Mouse (Mus musculus): ENCODE data around the gene Usp12. TPM values are rescaled to one million over a fixed set of nuclear protein-coding genes. Genes with fewer than 3 reads are reported as not detected.

Gene Usp12
- total and polyA plus RNA-seq, 2 experiments from 2014 or later = 13.2 to 20.7 TPM

DNA sequence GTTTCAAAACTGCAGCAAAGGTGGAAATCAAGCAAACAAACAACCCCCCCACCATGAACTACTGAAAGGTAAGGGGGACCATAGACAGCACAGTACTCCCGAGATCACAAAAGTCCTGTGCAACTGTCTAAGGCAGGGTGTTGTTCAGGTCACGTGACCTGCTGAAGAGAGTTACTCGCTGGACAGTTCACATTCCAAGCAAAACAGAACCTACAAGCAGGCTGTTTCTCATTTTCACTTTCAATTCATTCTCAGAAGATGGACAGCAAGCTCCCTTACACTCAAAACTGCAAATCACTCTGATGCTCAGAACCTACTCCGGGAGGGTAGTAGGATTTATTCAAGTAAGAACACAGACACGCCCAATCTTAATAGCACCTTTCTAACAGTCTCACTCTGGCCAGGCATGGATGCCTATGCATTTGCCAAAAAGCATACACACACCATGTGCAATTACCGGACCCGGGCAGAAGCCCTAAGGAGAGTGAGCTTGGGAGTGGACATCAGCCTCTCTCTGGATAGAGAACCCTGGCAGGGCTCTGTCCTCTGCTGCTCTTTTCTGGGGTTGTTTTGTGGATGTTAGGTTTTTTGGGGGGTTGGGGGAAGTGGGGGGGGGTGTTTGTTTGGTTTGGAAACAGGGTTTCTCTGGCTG, 2.5 kb downstream of the Usp12 start:
- H3K27me3 ChIP-seq (ENCODE audit: insufficient read depth, low read length) = no peaks in the 10 kb centered on the region
- peak overlapping the region; percentile 10; the same call in 1 of the 2 replicates for H3K4me2 ChIP-seq (ENCODE audit: low read depth, low read length)
- no peak overlapping the region for H3K4me3 ChIP-seq (ENCODE audit: low read length)
- H3K9ac ChIP-seq (replicated peaks; ENCODE audit: low read length) = no peak overlapping the region
- H3K9me3 ChIP-seq (ENCODE audit: low read length) = no peaks in the 10 kb centered on the region
- TF ChIP-seq CTCF (IDR thresholded peaks at IDR 0.05; ENCODE audit: low read depth) = no peak
- ATAC-seq (no peak), DNase-seq (ENCODE audit: low spot score) (no peak)
- H3K36me3 ChIP-seq (ENCODE audit: insufficient read depth, low read length) = no peaks in the 10 kb centered on the region
- WGBS = 80% methylated on average over 7 of the region's 7 CpGs
- no peak overlapping the region for H3K27ac ChIP-seq
- peaks cover 24% of the 10 kb centered on the region for H3K4me1 ChIP-seq (ENCODE audit: insufficient read depth, low read length)

DNA sequence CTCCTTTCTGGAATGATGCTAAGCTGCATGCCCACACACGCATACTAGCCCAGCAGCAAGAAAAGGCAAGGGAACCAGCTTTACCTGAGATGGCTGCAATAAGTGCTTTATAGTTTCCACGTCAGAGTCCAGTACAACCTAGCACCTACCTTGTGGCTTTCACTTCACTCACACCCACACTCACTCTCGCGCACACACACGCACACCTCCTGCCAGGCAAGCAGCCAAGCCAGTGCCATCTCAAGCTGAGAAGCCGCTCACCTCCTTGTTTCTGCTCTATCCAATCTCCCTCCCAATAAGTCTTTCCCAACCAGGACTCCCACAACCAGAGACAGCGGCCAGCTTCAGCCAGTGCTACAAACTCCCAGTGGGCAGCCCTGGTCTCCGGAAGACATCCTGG, 3.9 kb downstream of the Usp12 start:
- TF ChIP-seq CTCF (IDR thresholded peaks at IDR 0.05; ENCODE audit: low read depth) = no peak
- H3K27ac ChIP-seq = no peak overlapping the region
- H3K4me1 ChIP-seq (ENCODE audit: insufficient read depth, low read length) = peaks cover 24% of the 10 kb centered on the region
- DNase-seq (ENCODE audit: low spot score) (no peak), ATAC-seq (no peak)
- H3K4me3 ChIP-seq (ENCODE audit: low read length) = no peak overlapping the region
- 60% methylated on average over 8 of the region's 8 CpGs for WGBS
- no peaks in the 10 kb centered on the region for H3K9me3 ChIP-seq (ENCODE audit: low read length)
- no peaks in the 10 kb centered on the region for H3K36me3 ChIP-seq (ENCODE audit: insufficient read depth, low read length)
- no peak overlapping the region for H3K9ac ChIP-seq (replicated peaks; ENCODE audit: low read length)
- no peaks in the 10 kb centered on the region for H3K27me3 ChIP-seq (ENCODE audit: insufficient read depth, low read length)
- peak overlapping the region; percentile 16 for H3K4me2 ChIP-seq (ENCODE audit: low read depth, low read length)

DNA sequence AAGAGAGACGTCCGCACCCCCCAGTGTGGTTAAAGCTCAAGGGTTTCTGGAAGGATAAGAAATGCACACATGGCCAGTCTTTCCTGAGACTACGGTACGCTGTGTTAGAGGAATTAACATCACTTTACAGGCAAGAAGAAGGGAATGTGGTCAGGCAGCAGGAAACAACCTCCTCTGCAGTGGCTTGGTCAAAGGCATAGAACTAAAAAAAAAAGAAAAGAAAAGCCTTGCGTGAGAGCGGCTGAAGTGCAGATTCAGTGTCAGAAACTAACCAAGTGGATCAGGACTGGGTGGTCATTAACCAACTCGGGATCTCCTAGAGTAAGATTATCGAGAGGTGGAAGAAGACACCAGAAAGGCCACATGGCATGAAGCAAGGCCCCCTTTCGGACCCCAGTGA, 5.4 kb downstream of the Usp12 start:
- no peak for DNase-seq (ENCODE audit: low spot score)
- 72% methylated on average over 9 of the region's 9 CpGs for WGBS

DNA sequence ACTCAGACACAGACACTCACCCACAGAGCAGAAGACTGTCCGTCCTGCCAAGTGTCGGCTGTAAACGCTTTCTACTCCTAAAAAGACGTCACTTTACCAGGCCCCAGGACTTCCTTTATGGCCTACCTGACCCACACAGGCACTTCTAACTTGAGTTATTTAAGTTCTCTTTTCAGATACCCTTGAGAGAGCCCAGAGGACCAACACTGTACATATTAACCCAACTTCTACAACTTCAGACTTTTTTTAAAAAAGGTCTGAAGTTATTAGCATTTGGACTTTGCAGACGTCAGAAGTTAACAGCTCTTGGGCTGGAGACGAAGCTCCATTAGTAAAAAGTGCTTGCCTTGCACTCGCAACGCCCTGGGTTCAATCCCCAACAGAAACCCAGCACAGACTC, 8.7 kb downstream of the Usp12 start:
- no peak for DNase-seq (ENCODE audit: low spot score)
- H3K4me3 ChIP-seq (ENCODE audit: low read length) = no peak overlapping the region
- H3K27ac ChIP-seq = no peak overlapping the region
- no peaks in the 10 kb centered on the region for H3K9me3 ChIP-seq (ENCODE audit: low read length)
- H3K4me2 ChIP-seq (ENCODE audit: low read depth, low read length) = no peak overlapping the region
- H3K36me3 ChIP-seq (ENCODE audit: insufficient read depth, low read length) = no peaks in the 10 kb centered on the region
- no peak overlapping the region for H3K9ac ChIP-seq (replicated peaks; ENCODE audit: low read length)
- no peak for TF ChIP-seq CTCF (IDR thresholded peaks at IDR 0.05; ENCODE audit: low read depth)
- H3K4me1 ChIP-seq (ENCODE audit: insufficient read depth, low read length) = peaks cover 6% of the 10 kb centered on the region; the same call in 1 of the 2 replicates
- WGBS = 75% methylated on average over 8 of the region's 8 CpGs
- ATAC-seq = no peak
- H3K27me3 ChIP-seq (ENCODE audit: insufficient read depth, low read length) = no peaks in the 10 kb centered on the region

More for the DNA sequence above, 5.4 kb downstream of the Usp12 start:
- Histone ChIP-seq H3K36me3 (ENCODE audit: insufficient read depth, low read length) (no peaks in the 10 kb centered on the region), H3K27me3 (ENCODE audit: insufficient read depth, low read length) (no peaks in the 10 kb centered on the region), H3K9me3 (ENCODE audit: low read length) (no peaks in the 10 kb centered on the region), H3K27ac (no peak overlapping the region), H3K9ac (replicated peaks; ENCODE audit: low read length) (no peak overlapping the region), H3K4me3 (ENCODE audit: low read length) (no peak overlapping the region), H3K4me2 (ENCODE audit: low read depth, low read length) (no peak overlapping the region), H3K4me1 (ENCODE audit: insufficient read depth, low read length) (peaks cover 24% of the 10 kb centered on the region)
- TF ChIP-seq CTCF (IDR thresholded peaks at IDR 0.05; ENCODE audit: low read depth) = no peak
- ATAC-seq = no peak

DNA sequence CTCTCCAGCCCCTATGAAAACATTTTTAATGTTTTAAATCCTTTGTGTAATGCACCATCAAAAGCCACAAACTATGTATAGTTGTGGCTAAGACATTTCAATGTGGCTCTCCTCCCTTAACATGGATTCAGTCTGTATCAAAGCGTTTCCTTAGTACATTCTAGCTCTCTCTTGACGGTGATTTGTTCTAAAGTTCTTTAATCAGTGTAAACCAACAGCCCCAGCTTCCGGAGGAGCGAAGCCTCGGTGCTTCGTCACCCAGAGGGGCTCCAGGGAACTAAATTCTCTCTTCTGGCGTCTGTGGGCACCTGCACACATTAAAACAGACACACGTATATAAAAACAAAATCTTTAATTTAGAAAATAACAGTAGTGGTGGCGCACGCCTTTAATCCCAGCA, 10.9 kb downstream of the Usp12 start:
- Histone ChIP-seq H3K4me3 (ENCODE audit: low read length) (no peak overlapping the region), H3K9ac (replicated peaks; ENCODE audit: low read length) (no peak overlapping the region), H3K27ac (no peak overlapping the region), H3K4me2 (ENCODE audit: low read depth, low read length) (no peak overlapping the region), H3K9me3 (ENCODE audit: low read length) (no peaks in the 10 kb centered on the region), H3K27me3 (ENCODE audit: insufficient read depth, low read length) (no peaks in the 10 kb centered on the region), H3K4me1 (ENCODE audit: insufficient read depth, low read length) (no peaks in the 10 kb centered on the region), H3K36me3 (ENCODE audit: insufficient read depth, low read length) (no peaks in the 10 kb centered on the region)
- ATAC-seq (no peak), DNase-seq (ENCODE audit: low spot score) (no peak)
- no peak for TF ChIP-seq CTCF (IDR thresholded peaks at IDR 0.05; ENCODE audit: low read depth)
- 93% methylated on average over 10 of the region's 10 CpGs for WGBS

DNA sequence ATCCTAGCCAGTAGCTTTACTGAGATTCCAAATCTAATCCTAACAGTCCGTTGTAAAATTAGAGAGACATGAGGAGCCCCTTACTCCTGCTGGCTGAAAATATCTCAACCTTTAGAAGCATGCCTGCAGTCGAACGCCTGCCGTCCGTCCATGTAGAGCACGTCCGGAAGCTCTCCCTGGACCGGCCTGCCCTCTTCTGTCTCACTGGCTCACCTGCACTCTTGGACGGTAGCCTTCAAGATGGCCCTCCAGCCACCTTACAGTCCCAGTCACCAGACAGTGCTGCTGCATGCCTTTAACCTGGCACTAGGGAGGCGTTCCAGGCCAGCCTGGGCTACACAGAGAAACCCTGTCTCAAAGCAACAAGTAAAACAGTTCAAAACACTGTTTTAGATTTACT, 11.5 kb downstream of the Usp12 start:
- H3K27me3 ChIP-seq (ENCODE audit: insufficient read depth, low read length) = no peaks in the 10 kb centered on the region
- 93% methylated on average over 10 of the region's 10 CpGs for WGBS
- DNase-seq (ENCODE audit: low spot score) (no peak), ATAC-seq (no peak)
- 0 out of 2 replicates have a peak, but pooled peaks have one; percentile 4 for TF ChIP-seq CTCF (IDR thresholded peaks at IDR 0.05; ENCODE audit: low read depth)
- no peaks in the 10 kb centered on the region for H3K36me3 ChIP-seq (ENCODE audit: insufficient read depth, low read length)
- no peaks in the 10 kb centered on the region for H3K9me3 ChIP-seq (ENCODE audit: low read length)
- H3K27ac ChIP-seq = no peak overlapping the region
- no peak overlapping the region for H3K4me2 ChIP-seq (ENCODE audit: low read depth, low read length)
- H3K4me1 ChIP-seq (ENCODE audit: insufficient read depth, low read length) = no peaks in the 10 kb centered on the region
- H3K9ac ChIP-seq (replicated peaks; ENCODE audit: low read length) = no peak overlapping the region
- H3K4me3 ChIP-seq (ENCODE audit: low read length) = no peak overlapping the region

DNA sequence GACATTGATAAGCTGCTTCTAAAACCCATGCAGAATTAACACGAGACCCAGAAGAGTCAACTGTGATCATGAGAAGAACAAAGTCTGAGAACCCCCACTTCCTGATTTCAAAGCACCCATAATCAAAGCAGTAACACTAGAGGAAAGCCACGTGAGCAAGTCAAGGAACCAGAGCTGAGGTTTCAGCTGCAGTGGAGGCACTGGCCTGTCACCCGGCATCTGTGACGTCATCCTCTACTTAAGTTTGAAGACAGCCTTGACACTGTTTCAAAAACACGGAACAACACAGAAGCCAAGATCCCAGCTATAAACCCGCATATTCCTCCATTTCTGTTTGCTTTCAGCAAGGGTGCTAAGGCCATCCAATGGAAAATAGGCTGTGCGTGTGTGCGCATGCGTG, 13.1 kb downstream of the Usp12 start:
- H3K4me1 ChIP-seq (ENCODE audit: insufficient read depth, low read length) = 0 out of 2 replicates have a peak, but pooled peaks cover 5% of the 10 kb centered on the region
- H3K27ac ChIP-seq = no peak overlapping the region
- WGBS = 91% methylated on average over 9 of the region's 9 CpGs
- ATAC-seq (no peak), DNase-seq (ENCODE audit: low spot score) (no peak)
- H3K4me3 ChIP-seq (ENCODE audit: low read length) = no peak overlapping the region
- H3K4me2 ChIP-seq (ENCODE audit: low read depth, low read length) = no peak overlapping the region
- no peak for TF ChIP-seq CTCF (IDR thresholded peaks at IDR 0.05; ENCODE audit: low read depth)
- H3K36me3 ChIP-seq (ENCODE audit: insufficient read depth, low read length) = no peaks in the 10 kb centered on the region
- H3K27me3 ChIP-seq (ENCODE audit: insufficient read depth, low read length) = no peaks in the 10 kb centered on the region
- no peaks in the 10 kb centered on the region for H3K9me3 ChIP-seq (ENCODE audit: low read length)
- no peak overlapping the region for H3K9ac ChIP-seq (replicated peaks; ENCODE audit: low read length)
